Mouse (Mus musculus) G1E (cell line): ENCODE measurements around the gene Arrdc2. TPM values are rescaled to one million over a fixed set of nuclear protein-coding genes. Genes with fewer than 3 reads are reported as not detected.

Experiments used
- ATAC-seq: 2 replicates; pipeline ENCODE4 v1.8.0; 2016; ENCODE audit warnings: mild to moderate bottlenecking; ENCODE audit not compliant: insufficient number of reproducible peaks, poor library complexity, low FRiP score, severe bottlenecking; ENCODE audit errors: extremely low read depth
- DNase-seq: peaks from one replicate; pipeline ENCODE4 v3.0.0; 2012; ENCODE audit warnings: low spot score
- H3K27me3 ChIP-seq: 2 replicates; pipeline ENCODE4 v1.6.1; 2012; ENCODE audit warnings: mild to moderate bottlenecking, low read length, inconsistent platforms; ENCODE audit not compliant: insufficient read depth
- H3K36me3 ChIP-seq: replicated peaks from 2 replicates; pipeline ENCODE3; 2012; ENCODE audit warnings: mild to moderate bottlenecking, inconsistent platforms
- H3K4me1 ChIP-seq: 2 replicates; pipeline ENCODE4 v1.6.1; 2012; ENCODE audit warnings: low read depth, low read length, inconsistent platforms, mixed read lengths; ENCODE audit not compliant: insufficient read depth
- H3K4me3 ChIP-seq: 2 replicates; pipeline ENCODE4 v1.5.1; 2012; ENCODE audit warnings: low read depth, mild to moderate bottlenecking, inconsistent platforms, low read length, moderate library complexity, mixed read lengths
- H3K9me3 ChIP-seq: replicated peaks from 2 replicates; pipeline ENCODE4 v1.6.1; 2012; ENCODE audit warnings: inconsistent platforms
- CTCF ChIP-seq: IDR thresholded peaks from 2 replicates; pipeline ENCODE4 v1.5.1; 2012; ENCODE audit warnings: low read depth, low read length, inconsistent platforms, mixed read lengths
- GATA1 ChIP-seq: IDR thresholded peaks from 2 replicates; pipeline ENCODE4 v1.6.1; 2012; ENCODE audit warnings: borderline replicate concordance, low read length, inconsistent platforms, mixed read lengths
- GATA2 ChIP-seq: IDR thresholded peaks from 2 replicates; pipeline ENCODE4 v1.6.1; 2012; ENCODE audit warnings: low read depth, low read length, inconsistent platforms, borderline replicate concordance
- POLR2AphosphoS5 ChIP-seq: IDR thresholded peaks from 2 replicates; pipeline ENCODE4 v1.6.1; 2012; ENCODE audit warnings: low read depth, low read length, inconsistent platforms; ENCODE audit not compliant: insufficient replicate concordance
- TAL1 ChIP-seq: conservative IDR thresholded peaks from 2 replicates; pipeline ENCODE4 v1.6.1; 2012; ENCODE audit warnings: low read depth, low read length, inconsistent platforms, mixed read lengths
- polyA plus RNA-seq: library from polyadenylated mRNA; stranded (reverse); fragments of >175 nt; gene quantifications from 2 replicates; pipeline ENCODE4 v1.2.3, GENCODE M21; 2012
- total RNA-seq, 2 experiments: library from RNA; stranded (forward) in 1 of 2; stranded (reverse) in 1 of 2; fragments of 200-1000 nt in 1 of 2; fragments of >200 nt in 1 of 2; fragmentation: Nextera tagmentation in 1 of 2; gene quantifications; 2 replicates each; pipeline ENCODE4 v1.2.3; 2014 to 2017

The Arrdc2 gene
- total and polyA plus RNA-seq, 3 experiments = 12.3 to 78.9 (median 19.6) TPM

DNA sequence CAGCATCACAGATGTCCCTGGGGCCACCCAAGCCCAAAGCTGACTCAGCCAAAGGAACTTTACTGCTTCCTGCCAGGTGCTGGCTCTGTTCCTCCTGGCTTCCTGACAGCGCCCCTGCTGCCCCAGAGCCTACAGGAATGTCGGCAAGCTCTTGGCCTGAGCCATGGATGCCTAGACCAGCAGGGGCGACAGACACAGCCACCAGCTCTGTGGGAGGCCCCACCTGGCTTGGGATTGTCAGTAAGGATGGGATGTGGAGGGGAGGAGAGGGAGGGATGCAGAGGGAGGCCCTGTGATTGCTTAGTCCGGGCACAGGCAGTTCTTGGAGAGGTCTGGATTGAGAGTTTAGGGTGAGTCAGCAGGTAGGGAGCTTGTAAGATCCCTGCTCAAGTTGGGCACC lies 40.6 kb upstream of the Arrdc2 start:
- Histone ChIP-seq H3K4me1 (no peaks in the 10 kb centered on the region; the same call in none of the 2 replicates), H3K36me3 (no peaks in the 10 kb centered on the region), H3K27me3 (peaks cover 25% of the 10 kb centered on the region), H3K4me3 (no peak overlapping the region), H3K9me3 (no peaks in the 10 kb centered on the region)
- ATAC-seq = no peak
- no peak for TF ChIP-seq TAL1
- no peak for TF ChIP-seq CTCF
- TF ChIP-seq GATA1 = no peak
- TF ChIP-seq POLR2AphosphoS5 = no peak
- no peak for TF ChIP-seq GATA2
- no peak for DNase-seq

- peaks cover under 1% of the 10 kb centered on the region for H3K4me1 ChIP-seq
- H3K9me3 ChIP-seq = no peaks in the 10 kb centered on the region
- ATAC-seq (no peak), DNase-seq (no peak)
- no peaks in the 10 kb centered on the region for H3K36me3 ChIP-seq
- no peak overlapping the region for H3K4me3 ChIP-seq
- H3K27me3 ChIP-seq = peaks cover 25% of the 10 kb centered on the region
- no peak for TF ChIP-seq POLR2AphosphoS5
- TF ChIP-seq GATA1 = no peak
- TF ChIP-seq TAL1 = no peak
- TF ChIP-seq CTCF = no peak
- no peak for TF ChIP-seq GATA2
These were observed 40.0 kb upstream of the Arrdc2 start for GRCm38 (mm10) chr8:70879500-70879899.

GRCm38 (mm10) chr8:70878178-70878577 lies 38.7 kb upstream of the Arrdc2 start:
- no peaks in the 10 kb centered on the region for H3K9me3 ChIP-seq
- H3K27me3 ChIP-seq = peaks cover 25% of the 10 kb centered on the region
- no peak for DNase-seq
- ATAC-seq = no peak
- no peaks in the 10 kb centered on the region for H3K36me3 ChIP-seq
- no peak overlapping the region for H3K4me3 ChIP-seq
- H3K4me1 ChIP-seq = peaks cover 8% of the 10 kb centered on the region
- TF ChIP-seq GATA2 (no peak), CTCF (no peak), POLR2AphosphoS5 (no peak), GATA1 (no peak), TAL1 (no peak)

DNA sequence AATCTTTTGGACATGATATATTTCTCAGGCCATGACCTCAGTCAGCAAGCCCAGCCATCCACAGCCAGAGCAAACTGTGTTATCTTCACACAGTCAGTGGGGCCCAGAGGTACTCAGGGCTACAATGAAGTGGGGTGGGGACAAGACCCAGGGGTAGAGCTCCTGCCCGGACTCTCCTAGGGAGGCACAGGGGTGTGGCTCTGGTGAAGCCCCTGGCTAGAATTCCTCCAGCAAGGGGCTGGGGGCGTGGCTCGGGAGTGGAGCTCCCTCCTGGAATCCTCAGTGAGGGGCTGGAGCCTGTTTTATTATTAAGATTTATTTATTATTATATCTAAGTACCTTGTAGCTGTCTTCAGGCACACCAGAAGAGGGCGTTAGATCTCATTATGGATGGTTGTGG lies 36.9 kb upstream of the Arrdc2 start:
- H3K4me1 ChIP-seq = peaks cover 21% of the 10 kb centered on the region
- no peak for ATAC-seq

GRCm38 (mm10) chr8:70874441-70874840 lies 34.9 kb upstream of the Arrdc2 start:
- no peak for DNase-seq
- Histone ChIP-seq H3K36me3 (peaks cover 24% of the 10 kb centered on the region), H3K9me3 (no peaks in the 10 kb centered on the region), H3K27me3 (peaks cover 11% of the 10 kb centered on the region), H3K4me3 (no peak overlapping the region), H3K4me1 (peaks cover 34% of the 10 kb centered on the region)
- no peak for TF ChIP-seq GATA2
- no peak for TF ChIP-seq CTCF
- TF ChIP-seq TAL1 = no peak
- ATAC-seq = no peak

More for the DNA sequence above, 36.9 kb upstream of the Arrdc2 start:
- no peak for DNase-seq
- H3K9me3 ChIP-seq = no peaks in the 10 kb centered on the region
- TF ChIP-seq POLR2AphosphoS5 = no peak
- no peak for TF ChIP-seq GATA2
- TF ChIP-seq CTCF = no peak
- H3K36me3 ChIP-seq = peaks cover 8% of the 10 kb centered on the region
- no peak overlapping the region for H3K4me3 ChIP-seq
- H3K27me3 ChIP-seq = peaks cover 25% of the 10 kb centered on the region

GRCm38 (mm10) chr8:70873364-70873985 lies 34.0 kb upstream of the Arrdc2 start, which contains the start of gene Ccdc124:
TSS of gene Ccdc124 (minus strand) at chr8:70873935.
- no peaks in the 10 kb centered on the region for H3K9me3 ChIP-seq
- H3K27me3 ChIP-seq = peaks cover 7% of the 10 kb centered on the region; the same call in 1 of the 2 replicates
- DNase-seq = peak; percentile 92
- peaks cover 33% of the 10 kb centered on the region for H3K36me3 ChIP-seq
- peak within 1 kb of the TSS; percentile 86 for H3K4me3 ChIP-seq
- ATAC-seq = peak; percentile 77
- peaks cover 44% of the 10 kb centered on the region for H3K4me1 ChIP-seq
- TF ChIP-seq POLR2AphosphoS5 = no peak
- TF ChIP-seq CTCF = peak; percentile 76
- TF ChIP-seq GATA1 = no peak
- TF ChIP-seq TAL1 = no peak
